Mouse (Mus musculus): ENCODE measurements around the gene Fam98c. TPM values are rescaled to one million over a fixed set of nuclear protein-coding genes. Genes with fewer than 3 reads are reported as not detected.

The Fam98c gene
- polyA plus RNA-seq, 1 experiment = 21.1 TPM

DNA sequence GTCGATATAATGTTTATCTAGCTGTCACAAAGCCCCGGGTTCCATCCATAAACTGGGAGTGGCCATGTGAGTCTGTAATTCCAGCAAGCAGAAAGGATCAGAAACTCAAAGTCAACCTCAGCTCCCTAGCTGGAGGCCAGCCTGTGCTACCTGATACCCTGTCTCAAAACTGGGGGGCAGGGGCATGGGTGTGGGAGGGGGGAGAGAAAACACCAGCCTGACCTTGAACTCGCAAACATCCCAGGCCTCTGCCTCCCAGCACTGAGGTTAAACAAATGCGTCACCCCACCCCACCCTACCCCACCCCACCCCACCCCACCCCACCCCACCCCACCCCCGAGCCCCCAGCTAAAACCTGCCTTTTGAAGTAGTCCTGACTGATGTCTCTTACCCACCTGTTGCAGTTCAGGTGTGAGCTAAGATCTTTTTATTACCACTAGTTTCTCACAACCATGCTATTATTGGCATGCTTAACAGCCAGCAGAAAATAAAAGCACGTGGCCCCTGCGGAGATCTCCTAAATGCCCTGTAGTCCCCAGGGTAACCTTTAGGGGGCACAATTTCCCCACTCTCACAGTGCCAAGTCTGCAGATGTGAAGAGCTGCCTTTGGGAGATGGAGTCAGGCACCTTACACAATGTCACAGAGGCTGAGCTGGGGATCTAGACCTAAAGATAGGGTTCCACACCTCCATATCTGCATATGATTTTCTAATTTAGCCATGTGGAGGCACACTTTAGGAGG, 29.7 kb downstream of the Fam98c start:
- TF ChIP-seq CTCF (IDR thresholded peaks at IDR 0.05; ENCODE audit: borderline replicate concordance, extremely low read depth, insufficient read depth, insufficient read length) (peak; percentile 57; the same call in 1 of the 2 replicates), POLR2A (IDR thresholded peaks at IDR 0.05; ENCODE audit: borderline replicate concordance, extremely low read depth, insufficient read depth, insufficient read length, poor library complexity, severe bottlenecking) (no peak)
- peak; percentile 20 for DNase-seq (ENCODE audit: low read depth)

- peak; percentile 78 for DNase-seq (ENCODE audit: low read depth)
- no peak for TF ChIP-seq CTCF (IDR thresholded peaks at IDR 0.05; ENCODE audit: borderline replicate concordance, extremely low read depth, insufficient read depth, insufficient read length)
- no peak for TF ChIP-seq POLR2A (IDR thresholded peaks at IDR 0.05; ENCODE audit: borderline replicate concordance, extremely low read depth, insufficient read depth, insufficient read length, poor library complexity, severe bottlenecking)
Measured at GRCm38 (mm10) chr7:29124970-29125369, 31.1 kb downstream of the Fam98c start, which contains the start of gene Ryr1. TSS of gene Ryr1 (minus strand) at chr7:29125179.

DNA sequence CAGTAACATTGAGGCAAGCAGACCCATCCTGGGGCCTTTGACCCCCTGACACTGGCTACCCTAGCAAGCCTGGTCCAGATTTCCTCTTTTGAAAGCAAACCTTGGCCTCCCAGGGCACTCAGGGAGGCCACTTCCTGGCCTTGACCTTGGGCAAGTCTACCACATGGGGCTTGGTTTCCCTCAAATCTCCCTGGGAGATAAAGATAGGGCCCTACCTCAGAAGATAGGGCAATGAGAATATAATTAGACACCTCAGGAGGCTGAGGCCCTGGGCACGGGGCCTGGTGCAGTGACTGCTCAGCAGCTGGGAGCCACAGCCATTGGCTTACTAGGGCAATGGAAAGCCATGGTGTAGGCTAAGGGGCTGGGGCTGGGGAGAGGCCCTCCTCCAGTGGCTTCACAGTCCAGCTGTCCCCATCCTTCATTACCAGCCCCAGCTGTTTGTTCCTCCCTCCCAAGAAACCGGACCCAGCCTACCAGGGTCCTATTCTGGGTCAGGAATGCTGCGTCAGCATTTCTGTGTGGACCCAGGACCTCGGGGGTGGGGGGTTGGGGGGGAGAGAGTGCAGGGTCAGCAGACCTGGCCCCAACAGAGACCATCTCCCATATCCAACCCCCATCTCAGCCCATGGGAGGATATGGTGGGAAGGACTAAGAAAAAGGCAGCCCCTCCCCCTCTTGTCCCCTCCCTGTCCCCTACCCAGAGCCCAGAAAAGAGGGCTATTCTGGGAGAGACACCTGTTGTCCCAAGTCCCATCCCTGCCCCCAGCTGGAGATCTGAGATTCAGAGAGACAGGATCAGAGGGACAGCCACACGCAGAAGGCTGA, 32.3 kb downstream of the Fam98c start:
- no peak for DNase-seq (ENCODE audit: low read depth)
- no peak for TF ChIP-seq CTCF (IDR thresholded peaks at IDR 0.05; ENCODE audit: borderline replicate concordance, extremely low read depth, insufficient read depth, insufficient read length)
- TF ChIP-seq POLR2A (IDR thresholded peaks at IDR 0.05; ENCODE audit: borderline replicate concordance, extremely low read depth, insufficient read depth, insufficient read length, poor library complexity, severe bottlenecking) = no peak

- no peak for DNase-seq (ENCODE audit: low read depth)
- TF ChIP-seq CTCF (IDR thresholded peaks at IDR 0.05; ENCODE audit: borderline replicate concordance, extremely low read depth, insufficient read depth, insufficient read length) (no peak), POLR2A (IDR thresholded peaks at IDR 0.05; ENCODE audit: borderline replicate concordance, extremely low read depth, insufficient read depth, insufficient read length, poor library complexity, severe bottlenecking) (no peak)
Measured at GRCm38 (mm10) chr7:29122821-29123220, 33.2 kb downstream of the Fam98c start.

- TF ChIP-seq POLR2A (IDR thresholded peaks at IDR 0.05; ENCODE audit: borderline replicate concordance, extremely low read depth, insufficient read depth, insufficient read length, poor library complexity, severe bottlenecking) (no peak), CTCF (IDR thresholded peaks at IDR 0.05; ENCODE audit: borderline replicate concordance, extremely low read depth, insufficient read depth, insufficient read length) (no peak)
- no peak for DNase-seq (ENCODE audit: low read depth)
Measured at GRCm38 (mm10) chr7:29119526-29119925, 36.5 kb downstream of the Fam98c start.

- no peak for TF ChIP-seq CTCF (IDR thresholded peaks at IDR 0.05; ENCODE audit: borderline replicate concordance, extremely low read depth, insufficient read depth, insufficient read length)
- TF ChIP-seq POLR2A (IDR thresholded peaks at IDR 0.05; ENCODE audit: borderline replicate concordance, extremely low read depth, insufficient read depth, insufficient read length, poor library complexity, severe bottlenecking) = no peak
- no peak for DNase-seq (ENCODE audit: low read depth)
Measured at GRCm38 (mm10) chr7:29118142-29118851, 37.7 kb downstream of the Fam98c start.

GRCm38 (mm10) chr7:29108992-29109955, 46.8 kb downstream of the Fam98c start:
- TF ChIP-seq POLR2A (IDR thresholded peaks at IDR 0.05; ENCODE audit: borderline replicate concordance, extremely low read depth, insufficient read depth, insufficient read length, poor library complexity, severe bottlenecking) (no peak), CTCF (IDR thresholded peaks at IDR 0.05; ENCODE audit: borderline replicate concordance, extremely low read depth, insufficient read depth, insufficient read length) (no peak)
- DNase-seq (ENCODE audit: low read depth) = peak; percentile 37

Other genes starting within 250 kb of the Fam98c start
- 134 and 173 TPM in 2 replicates for gene Actn4, start 193.9 kb downstream of the Fam98c start, polyA plus RNA-seq (2012; rRNA removed)
- 411 and 463 TPM in 2 replicates for gene Eif3k, start 174.4 kb downstream of the Fam98c start, polyA plus RNA-seq (2012; rRNA removed)
- 7.8 and 8.2 TPM in 2 replicates for gene Map4k1, start 174.2 kb downstream of the Fam98c start, polyA plus RNA-seq (2012; rRNA removed)
- 6.3 and 9.1 TPM in 2 replicates for gene Ryr1, start 31.1 kb downstream of the Fam98c start, polyA plus RNA-seq (2012; rRNA removed)
- 2.7 and 3.9 TPM in 2 replicates for gene Rasgrp4, start 21.4 kb downstream of the Fam98c start, polyA plus RNA-seq (2012; rRNA removed)
- gene Ggn, start 14.0 kb upstream of the Fam98c start, polyA plus RNA-seq (2012; rRNA removed) = 0.38 and 0.85 TPM in 2 replicates
- gene Spred3, start 14.2 kb upstream of the Fam98c start, polyA plus RNA-seq (2012; rRNA removed) = 29.0 and 35.6 TPM in 2 replicates
- 287 and 313 TPM in 2 replicates for gene Psmd8, start 24.5 kb upstream of the Fam98c start, polyA plus RNA-seq (2012; rRNA removed)
- 8.8 and 9.1 TPM in 2 replicates for gene Catsperg1, start 57.8 kb upstream of the Fam98c start, polyA plus RNA-seq (2012; rRNA removed)
- gene Kcnk6, start 76.3 kb upstream of the Fam98c start, polyA plus RNA-seq (2012; rRNA removed) = 1.6 and 1.7 TPM in 2 replicates
- 67.2 and 84.0 TPM in 2 replicates for gene Yif1b, start 82.1 kb upstream of the Fam98c start, polyA plus RNA-seq (2012; rRNA removed)
- 0.19 and 0.40 TPM in 2 replicates for gene 2200002D01Rik, start 92.2 kb upstream of the Fam98c start, polyA plus RNA-seq (2012; rRNA removed)
- 43.0 and 43.8 TPM in 2 replicates for gene Spint2, start 125.7 kb upstream of the Fam98c start, polyA plus RNA-seq (2012; rRNA removed)
- 5.0 and 8.7 TPM in 2 replicates for gene Ppp1r14a, start 133.1 kb upstream of the Fam98c start, polyA plus RNA-seq (2012; rRNA removed)
- gene Dpf1, start 147.7 kb upstream of the Fam98c start, polyA plus RNA-seq (2012; rRNA removed) = 111 and 157 TPM in 2 replicates